Mouse (Mus musculus) CH12F3 (cell line): ENCODE results near the gene Twist1.

Experiments used
- in situ Hi-C: fragments of 300-500 bp; cut with MboI; formaldehyde crosslinking; loops from 2 replicates; pipeline ENCODE4 v1.14.3; 2020; ENCODE audit warnings: low sequenced_read_pairs

Gene Twist1

DNA sequence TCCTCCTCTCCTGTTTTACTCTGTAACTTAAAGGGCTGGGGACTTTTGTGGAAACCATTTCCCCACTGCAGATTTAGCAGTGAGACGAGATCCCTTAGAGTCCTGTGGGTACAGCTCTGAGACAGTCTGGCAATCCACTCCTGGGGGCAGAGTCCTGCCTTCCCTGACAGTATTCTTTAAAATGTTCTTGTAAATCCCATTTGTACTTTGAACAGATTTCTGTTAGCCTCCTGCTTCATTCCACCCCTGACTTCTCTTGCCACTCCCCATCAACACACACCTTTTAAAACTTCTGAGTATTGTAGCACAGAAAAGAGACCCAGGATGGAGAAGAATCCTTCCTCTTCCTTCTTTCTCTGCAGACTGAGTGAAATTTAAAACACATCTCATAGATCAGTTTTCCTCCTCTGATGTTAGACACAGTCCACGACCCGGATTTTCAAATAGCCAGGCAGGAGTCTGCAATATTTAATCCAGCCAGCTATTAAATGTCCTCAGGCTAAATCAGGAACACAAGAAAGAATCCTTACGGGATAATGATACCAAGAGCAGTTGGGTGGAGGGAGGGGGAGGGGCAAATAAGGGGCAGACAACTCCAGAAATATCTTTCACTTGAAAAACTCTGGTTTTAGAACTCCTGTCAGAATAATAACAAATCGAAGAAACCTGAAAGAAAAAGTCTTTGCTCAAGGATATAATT is 8.3 kb downstream of the Twist1 start:
- in situ Hi-C loops: no loop called here

DNA sequence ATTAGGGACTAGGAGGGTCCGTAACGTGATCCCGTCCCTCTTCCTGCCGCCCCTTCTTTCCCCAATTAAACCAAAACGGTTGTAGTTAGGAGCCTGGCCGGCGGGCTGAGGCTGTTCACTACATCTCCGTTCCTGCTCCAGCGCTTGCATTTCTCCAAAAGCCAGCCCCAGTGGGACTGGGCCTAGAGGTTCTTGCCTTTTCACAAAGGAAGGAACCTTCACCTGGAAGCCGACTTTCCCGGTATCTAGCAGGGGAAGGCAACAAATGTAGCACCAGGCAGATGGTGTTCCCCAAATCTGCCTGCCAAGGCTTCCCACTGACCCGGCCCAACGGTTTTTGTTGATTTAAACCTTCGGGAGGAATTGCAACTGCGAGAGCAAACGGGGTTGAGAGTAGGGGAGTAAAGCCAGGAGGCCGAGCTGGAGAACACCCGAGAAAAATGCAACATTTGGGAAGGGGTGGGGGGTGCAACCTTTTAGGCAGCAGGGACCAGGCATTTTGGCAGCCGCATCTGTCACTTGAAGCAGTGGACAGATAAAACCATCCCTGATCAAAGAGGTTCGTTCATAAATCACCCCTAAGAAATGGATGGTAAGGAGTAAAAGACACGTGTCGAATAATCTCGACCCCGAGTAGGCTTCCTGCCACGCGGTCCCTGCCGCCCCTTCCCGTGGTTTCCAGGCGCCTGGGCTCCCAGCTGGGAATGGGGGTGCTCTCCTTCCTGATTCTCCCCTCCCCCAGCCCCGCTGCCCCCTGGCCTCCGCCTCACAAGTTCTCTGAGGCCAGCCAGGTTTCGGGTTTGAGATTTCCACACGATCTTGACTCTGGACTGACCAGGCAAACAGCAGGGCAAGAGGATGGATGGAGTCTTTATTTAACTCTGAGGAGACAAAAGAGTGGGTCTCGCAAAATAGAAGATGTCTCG is 9.3 kb downstream of the Twist1 start:
- in situ Hi-C loops: no loop called here

DNA sequence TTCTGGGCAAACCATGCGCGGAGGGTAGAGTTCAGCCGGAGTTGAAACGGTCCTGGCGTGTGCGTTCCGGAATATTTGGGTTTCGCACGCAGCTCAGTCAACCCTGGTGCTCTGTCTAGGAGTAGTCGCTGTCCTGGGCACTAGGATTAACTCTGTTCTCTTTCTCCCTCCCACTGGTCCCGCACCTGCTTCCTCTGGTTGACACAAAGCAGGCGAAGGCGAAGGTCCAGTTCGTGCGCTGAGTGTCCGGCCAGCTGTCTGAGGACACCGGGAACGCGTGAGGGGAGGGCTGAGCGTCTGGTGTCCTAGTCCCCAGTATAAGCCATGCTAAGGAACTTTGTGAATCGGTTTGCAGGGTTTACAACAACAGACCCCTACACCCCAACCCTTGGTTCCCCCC is 10.0 kb downstream of the Twist1 start:
- in situ Hi-C loops: no loop called here

DNA sequence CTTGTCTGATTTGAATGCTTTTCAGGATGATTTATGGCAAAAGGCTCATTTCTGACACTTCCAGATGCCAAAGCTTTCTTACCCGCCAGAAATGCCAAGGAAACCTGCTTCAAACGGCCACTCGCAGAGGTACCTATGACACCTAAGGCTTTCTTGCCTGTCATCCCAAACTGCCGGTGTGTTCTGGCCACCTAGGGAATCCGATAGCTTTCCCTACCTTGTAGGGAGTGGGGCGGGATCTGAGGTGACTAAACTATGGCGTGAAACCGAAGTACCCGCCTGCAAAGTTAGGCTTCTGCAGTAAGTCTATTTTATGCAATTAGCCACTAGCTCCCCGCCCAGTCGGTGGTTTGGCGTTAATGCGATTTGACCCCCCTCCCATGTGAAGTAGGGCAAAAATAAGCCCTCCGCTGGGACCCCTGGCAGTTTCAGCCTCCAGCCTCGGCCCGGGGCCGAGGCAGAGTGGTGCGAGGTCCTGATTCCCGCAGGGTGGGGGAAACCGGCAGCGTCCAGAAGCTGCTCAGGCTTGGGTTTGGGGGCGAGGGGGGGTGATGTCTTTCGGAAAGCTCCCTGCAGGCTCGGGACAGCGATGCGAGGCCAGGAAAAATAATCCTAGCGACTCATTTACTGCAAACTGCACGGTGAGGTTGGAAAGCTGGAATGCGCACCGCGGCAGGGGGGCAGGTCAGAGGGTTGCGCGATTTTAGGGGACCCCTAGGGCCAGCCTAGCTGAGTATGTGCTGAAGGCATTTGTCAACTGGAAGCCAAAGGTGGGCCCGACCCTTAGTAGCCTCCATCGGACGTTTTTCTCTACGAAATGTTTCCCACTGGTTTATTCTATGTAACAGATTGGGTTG is 10.8 kb downstream of the Twist1 start:
- in situ Hi-C loops: no loop called here

DNA sequence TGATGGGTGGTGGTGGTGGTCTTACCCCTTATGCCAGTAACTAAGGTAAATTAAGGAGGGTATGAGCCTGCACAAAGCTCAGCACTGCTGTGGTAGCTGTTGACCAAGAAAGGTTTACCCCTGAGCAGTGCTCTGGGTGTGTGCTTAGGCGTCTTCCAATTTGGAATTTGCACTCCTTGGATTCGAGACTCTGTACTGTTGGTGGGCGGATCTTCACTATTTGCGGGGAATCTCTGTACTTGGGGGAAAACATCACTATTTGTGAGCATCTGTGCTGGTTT is 11.4 kb downstream of the Twist1 start:
- in situ Hi-C loops: no loop called here

DNA sequence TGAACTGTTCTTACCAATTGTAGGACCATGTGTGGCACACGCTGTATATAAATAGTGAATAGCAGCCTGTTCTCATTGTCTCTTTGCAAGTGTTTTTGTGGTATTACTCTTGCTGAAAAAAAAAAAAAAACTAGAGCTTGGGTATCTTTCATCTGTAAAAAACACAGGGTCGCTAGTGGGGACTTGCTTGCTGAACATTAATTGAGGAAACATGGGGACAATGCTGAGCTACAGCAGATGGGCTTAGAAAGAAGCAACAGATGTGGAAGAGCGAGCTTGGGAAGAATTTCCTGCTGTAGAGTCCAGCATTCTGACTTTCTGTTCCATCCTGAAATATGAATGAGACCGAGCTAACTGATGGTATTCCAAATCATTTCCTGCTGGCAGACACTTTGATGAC is 22.7 kb downstream of the Twist1 start:
- in situ Hi-C loops: no loop called here

DNA sequence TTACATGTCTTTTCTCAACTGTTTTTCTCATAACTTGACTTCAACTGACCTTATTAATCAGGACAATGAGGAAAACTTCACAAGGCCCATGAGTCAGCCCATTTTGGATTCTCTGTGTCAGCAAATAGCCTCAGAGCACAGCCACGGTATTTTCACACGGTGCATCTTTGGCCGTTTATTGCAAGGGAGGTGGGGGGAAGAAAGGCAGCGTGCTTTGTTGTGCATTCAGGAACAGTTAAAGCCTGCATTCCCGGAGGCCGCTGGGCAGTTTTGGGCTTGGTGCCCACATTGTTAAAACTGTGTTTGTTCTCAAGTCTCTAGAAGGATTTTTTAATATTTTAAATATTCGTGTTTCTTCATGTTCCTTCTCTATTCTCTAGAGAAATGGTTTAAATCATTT is 24.0 kb downstream of the Twist1 start:
- in situ Hi-C loops: no loop called here

DNA sequence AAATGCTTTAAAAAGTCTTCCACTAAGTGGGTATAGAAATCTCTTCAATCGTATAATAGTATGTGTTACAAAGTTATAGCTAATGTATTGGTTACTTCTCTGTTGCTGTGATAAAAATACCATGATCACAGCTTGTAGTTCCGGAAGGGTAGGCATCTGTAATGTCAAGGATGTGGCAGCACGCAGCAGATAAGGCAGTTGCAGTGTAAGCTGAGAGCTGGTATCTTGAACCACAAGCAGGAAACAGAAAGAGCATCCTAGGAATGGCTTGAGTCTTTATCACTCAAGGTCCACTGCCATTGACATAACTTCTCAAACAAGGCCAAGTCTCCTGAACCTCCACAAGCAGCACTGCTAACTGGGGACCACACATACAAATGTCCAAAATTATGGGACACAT is 35.7 kb downstream of the Twist1 start:
- in situ Hi-C loops: no loop called here
